Mouse (Mus musculus): ENCODE data around the gene Tas1r3.

Tas1r3 gene

GRCm38 (mm10) chr4:155840076-155841002, 22.8 kb downstream of the Tas1r3 start:
- no peak for DNase-seq

GRCm38 (mm10) chr4:155839483-155839910, 23.7 kb downstream of the Tas1r3 start, which contains the start of gene Mxra8:
Gene Mxra8, plus strand, starts transcription at chr4:155839680.
- DNase-seq, result peak; percentile 83

- DNase-seq, result no peak
Measured at GRCm38 (mm10) chr4:155838187-155839153, 24.7 kb downstream of the Tas1r3 start.

- peak; percentile 52 for DNase-seq
Measured at GRCm38 (mm10) chr4:155837404-155838010, 25.7 kb downstream of the Tas1r3 start.

DNA sequence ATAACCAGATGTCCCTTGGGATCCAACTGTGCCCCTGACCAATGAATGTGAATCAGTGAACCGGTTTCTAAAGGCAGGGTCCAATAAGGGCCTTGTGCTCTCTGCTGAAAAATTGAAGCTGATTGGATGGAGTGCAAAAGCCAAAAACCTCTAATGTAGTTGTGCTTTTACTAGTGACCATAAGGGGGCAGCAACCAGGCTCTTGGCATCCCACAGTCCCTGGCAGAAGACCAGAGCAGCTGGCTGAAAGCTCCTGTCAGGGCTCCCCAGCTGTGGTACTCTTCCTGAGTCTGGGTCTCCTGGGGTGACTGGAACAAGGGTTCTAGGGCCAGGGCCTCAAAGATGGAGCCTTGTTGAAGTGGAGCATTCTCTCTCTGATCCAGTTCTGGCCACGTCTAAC, 29.3 kb downstream of the Tas1r3 start:
- peak; percentile 90 for DNase-seq

DNA sequence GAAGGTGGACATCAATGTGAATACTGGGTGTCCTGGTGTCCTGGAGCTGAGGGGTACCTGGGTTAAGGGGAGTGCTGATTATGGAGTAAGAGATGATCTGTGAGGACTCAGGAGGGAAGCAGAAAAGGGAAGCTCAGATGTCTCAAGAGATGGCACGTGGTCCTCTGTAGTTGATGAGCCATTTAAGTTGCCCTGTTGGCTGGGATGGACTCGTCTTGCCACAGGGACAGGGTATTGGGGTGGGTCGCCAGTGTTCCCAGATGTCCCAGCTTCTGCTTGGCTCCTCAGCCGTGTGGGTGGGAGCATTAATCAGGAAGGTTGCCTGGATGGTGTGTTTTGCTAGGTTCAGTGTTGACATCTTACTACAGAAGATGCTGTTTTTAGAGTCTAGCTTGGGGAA, 29.9 kb downstream of the Tas1r3 start:
- DNase-seq, result no peak

DNA sequence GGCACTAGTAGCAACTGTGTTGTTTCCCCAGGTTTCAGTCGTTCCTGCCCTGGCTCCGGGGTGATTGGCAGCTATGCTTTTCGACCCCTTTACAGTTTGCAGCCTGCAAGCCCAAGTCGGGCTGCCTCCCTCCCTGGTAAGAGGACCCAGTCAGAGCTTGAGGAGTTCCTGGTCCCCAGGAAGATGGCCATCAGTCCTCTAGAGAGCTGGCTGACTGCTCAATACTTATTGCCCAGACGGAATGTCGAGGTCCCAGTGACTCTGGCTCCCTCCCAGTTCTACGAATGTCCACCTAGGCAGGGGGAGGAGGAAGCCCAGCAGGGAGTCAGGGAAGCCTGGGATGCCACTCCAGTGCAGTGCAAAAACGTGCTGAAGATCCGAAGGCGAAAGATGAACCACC, 30.8 kb downstream of the Tas1r3 start:
- no peak for DNase-seq

DNA sequence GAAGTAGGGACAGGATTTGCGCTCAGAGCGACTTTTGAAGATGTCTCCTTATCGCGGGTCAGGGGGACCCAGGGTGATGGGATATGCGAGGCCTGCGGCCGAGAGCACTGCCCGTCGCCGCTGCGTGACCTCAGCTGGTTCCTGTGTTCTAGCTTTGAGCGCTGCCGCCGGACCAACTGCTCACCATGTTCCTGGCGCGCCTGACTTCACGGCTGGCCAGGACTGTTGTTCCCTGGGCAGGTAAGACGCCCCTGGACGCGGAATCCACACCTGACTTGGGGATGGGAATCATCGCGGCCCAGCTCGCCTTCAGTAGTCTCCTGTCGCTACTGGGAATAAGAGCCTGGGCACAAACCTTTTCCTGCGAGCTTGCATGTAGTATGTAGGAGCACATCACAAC, 31.3 kb downstream of the Tas1r3 start:
- peak; percentile 52 for DNase-seq

DNA sequence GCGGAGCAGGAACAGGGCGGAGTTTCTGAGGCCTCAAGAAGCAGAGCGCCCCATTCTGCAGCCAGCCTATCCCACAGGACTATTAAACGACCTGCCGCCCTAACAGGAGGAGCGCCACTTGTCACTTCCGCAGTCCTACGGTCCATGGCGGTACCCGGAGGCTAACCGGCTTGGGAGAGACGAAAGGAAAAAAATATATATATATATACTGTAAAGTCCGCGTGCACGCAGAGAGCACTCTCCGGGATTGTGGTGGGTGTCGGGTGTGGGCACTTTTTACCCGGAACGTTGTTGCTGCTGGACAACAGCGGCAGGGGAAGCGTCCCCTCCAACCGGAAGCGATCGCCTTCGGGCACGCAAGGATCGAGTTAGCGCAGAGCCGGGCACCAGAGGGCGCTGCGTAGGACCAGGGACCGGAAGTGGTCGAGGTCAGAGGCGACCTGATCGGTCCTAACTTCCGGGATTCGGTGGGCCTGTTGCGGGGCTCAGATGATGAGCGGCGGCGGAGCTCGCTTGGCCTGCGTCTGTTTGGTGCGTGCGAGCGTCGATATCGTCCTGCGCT, 31.9 kb downstream of the Tas1r3 start, which contains the start of gene Aurkaip1:
Gene Aurkaip1, plus strand, starts transcription at position 68 of the 562 bp plus-strand sequence.
- DNase-seq, result peak; percentile 96

- peak; percentile 47 for DNase-seq
Measured at GRCm38 (mm10) chr4:155830596-155830995, 32.6 kb downstream of the Tas1r3 start.

DNA sequence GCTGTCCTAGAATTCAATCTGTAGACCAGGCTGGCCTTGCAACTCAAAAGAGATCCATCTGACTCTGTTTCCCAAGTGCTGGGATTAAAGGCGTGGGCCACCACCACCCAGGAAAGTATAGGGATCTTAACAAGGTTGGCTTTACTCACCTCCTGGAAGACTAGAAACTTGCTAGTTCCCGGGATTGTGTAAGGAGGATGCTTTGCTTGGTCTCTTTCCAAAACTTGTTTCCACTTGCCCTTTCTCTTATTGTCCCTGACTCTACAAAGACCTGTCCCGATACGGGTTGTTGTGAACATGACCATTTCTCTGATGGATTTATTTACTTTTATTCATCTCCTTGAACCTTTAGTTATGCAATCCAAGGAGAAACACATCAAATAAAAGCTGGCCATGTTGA, 33.3 kb downstream of the Tas1r3 start:
- DNase-seq, result no peak

DNA sequence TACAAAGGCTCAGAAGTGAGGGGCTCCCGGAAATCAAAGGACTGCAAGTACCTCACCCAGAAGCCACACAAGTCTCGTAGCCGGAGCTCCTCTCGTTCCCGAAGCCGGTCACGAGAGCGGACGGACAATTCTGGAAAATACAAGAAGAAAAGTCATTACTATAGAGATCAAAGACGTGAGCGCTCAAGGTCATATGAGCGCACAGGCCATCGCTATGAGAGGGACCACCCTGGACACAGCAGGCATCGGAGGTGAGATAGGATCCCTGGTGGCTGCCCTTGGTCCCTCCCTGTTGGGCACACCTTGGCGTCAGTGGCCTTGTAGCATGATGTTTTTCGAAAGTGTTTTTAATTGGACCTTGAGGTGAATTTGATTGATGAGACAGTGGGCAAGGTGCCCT, 39.7 kb downstream of the Tas1r3 start:
- no peak for DNase-seq

DNA sequence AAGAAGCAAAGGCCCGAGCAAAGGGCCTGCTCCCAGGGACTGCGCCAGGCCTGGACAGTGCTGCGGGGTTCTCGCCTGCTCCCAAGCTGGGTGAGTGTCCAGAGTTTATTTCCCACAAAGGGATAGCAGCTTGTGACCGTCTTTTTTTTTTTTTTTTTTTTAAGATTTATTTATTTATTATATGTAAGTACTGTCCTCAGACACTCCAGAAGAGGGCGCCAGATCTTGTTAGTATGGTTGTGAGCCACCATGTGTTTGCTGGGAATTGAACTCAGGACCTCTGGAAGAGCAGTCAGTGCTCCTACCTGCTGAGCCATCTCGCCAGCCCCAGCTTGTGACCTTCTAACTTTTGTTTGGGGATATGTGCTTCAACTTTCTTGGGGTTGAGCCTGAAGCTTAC, 42.1 kb downstream of the Tas1r3 start:
- DNase-seq, result no peak

GRCm38 (mm10) chr4:155817533-155817932, 45.6 kb downstream of the Tas1r3 start:
- DNase-seq, result peak; percentile 40

DNA sequence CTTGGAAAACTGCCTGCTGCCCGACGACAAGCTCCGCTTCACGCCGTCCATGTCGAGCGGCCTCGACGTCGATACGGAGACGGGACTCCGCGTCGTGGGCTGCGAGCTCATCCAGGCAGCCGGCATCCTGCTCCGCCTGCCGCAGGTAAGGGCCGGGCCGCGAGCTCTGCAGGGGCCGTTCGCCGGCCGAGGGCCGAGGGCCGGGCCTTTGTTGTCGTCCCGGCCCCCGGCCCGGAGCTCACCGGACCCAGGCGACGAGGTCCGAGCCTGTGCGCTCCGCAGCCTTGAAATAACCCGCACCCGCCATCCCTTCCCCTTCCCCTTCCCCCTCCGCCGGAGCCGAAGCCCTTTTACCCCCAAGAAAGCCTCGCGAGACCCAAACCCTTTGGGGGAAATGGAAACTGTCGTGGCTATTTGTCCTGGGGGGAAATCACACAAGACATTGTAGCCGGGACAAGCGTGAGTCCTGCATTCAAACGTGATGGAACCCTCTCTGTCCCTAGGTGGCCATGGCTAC, 50.4 kb downstream of the Tas1r3 start:
- DNase-seq, result no peak

- DNase-seq, result peak; percentile 95
Measured at GRCm38 (mm10) chr4:155811929-155812664, 51.1 kb downstream of the Tas1r3 start, which contains the start of gene Ccnl2. Gene Ccnl2, plus strand, starts transcription at chr4:155812489.
